Mouse (Mus musculus) adrenal gland, adult 8-10 months (tissue): ENCODE measurements around the gene Kctd13. TPM values are rescaled to one million over a fixed set of nuclear protein-coding genes. Genes with fewer than 3 reads are reported as not detected.
A peak's percentile ranks its signal among the peaks of the same experiment; 100 is the strongest.

Source experiments
- DNase-seq: peaks from one replicate; pipeline ENCODE4 v3.0.0; 2022
- total RNA-seq, 4 experiments: library from RNA; stranded (reverse); gene quantifications; 2 replicates each; pipeline ENCODE4 v1.2.4; 2022

Gene Kctd13
- total RNA-seq, 4 experiments from 2014 or later = 20.9 to 35.2 (median 33.6) TPM

DNA sequence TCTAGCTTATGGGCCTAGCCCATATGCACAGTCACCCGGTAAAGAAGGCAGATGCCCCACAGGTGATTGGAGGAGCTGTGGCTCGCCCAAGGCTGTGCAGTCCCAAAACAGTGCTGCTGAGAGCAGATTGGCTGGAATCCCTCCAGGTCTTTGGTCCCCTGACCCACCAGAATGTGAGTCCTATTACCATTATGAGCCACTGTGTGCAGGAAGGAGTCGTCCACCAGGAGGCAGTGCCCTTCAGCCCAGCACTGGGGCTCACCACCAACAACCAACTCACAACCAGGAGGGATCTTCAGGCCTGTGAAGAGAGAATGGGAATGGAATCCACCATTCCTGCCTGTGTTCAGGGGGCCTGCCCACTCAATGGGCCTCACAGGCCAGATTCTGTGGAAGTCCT, 17.9 kb downstream of the Kctd13 start:
- no peak for DNase-seq

DNA sequence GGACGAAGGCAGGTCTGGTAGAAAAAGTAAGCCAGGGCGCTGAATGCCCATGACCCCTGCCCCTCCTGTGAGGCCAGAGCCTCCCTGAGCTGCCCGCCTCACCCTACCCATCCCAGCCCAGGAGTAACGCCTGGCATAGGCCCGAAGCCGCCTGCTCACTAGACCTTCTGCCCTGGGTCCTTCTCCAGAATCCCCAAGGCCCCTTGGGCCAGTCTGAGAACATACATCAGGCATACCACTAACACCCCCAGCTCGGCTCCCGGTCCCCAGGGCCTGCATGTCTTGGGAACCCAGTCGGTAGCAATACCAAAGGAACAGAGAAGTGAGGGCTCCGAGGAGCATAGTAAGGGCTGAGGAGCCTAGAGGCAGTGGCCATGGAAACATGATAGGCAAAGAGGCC, 19.9 kb downstream of the Kctd13 start:
- no peak for DNase-seq

DNA sequence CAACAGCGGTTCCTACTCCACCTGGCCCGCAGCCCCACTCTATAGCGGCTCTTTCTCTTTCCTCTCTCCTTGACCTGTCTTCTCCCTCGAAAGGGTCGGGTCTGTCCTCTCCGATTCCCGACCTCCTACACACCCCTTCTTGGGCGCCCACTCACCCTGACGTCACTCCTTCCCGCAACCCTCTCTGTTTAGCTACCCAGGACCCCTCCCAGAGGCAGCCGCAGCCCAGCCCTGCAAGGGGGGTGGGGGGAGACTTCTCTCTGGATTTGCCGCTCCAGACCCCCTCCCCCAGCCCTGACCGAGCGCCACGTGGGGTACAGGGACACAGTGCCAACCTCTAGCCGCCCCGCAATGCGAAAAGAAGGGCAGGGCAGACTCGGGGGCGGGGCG, 20.7 kb downstream of the Kctd13 start, which contains the start of gene Asphd1:
TSS of gene Asphd1 (minus strand) at position 180 of the 390 bp plus-strand sequence.
- DNase-seq = no peak

DNA sequence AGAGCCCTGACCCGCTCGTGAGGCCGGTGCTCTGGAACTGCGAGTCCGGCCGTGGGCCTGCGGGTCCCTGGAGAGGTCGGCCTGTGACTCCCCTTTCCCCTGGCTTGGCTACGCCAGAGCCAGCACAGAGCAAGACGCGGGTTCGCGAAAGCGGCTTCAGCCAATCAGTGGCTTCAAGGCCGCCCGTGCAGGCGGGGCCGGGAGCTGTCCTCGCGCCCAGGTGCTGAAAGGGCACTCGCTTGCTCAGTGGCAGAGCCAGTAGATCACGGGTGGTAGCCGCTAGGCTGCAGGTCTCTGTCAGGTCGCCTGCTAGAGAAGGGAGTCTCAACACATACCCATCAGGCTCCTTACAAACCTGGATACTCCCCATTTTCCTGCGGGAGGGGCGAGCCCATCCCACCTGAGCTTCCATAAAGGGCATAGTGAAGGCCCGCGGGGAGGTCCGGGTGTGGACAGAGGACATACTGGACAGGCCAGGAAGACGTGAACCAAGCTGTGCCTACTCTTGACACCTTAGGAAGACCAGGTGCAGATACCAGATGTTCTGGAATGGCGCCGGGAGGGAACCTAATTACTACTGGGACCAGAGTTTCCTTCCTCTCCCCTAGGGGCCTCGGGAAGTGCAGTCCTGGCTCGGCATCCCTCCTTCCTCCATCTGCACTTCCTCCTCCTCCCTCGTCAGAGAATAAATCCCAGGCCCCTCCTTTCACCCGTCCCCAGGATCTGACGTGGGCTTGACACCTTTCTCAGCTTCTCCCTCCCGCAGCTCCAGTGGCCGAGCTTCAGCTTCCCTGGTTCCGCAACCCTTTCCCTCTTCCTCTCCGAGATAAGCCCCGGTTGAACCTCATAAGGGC, 21.3 kb downstream of the Kctd13 start, which contains the start of gene Sez6l2:
TSS of gene Sez6l2 (plus strand) at position 771 of the 854 bp plus-strand sequence.
- DNase-seq = peak; percentile 73

DNA sequence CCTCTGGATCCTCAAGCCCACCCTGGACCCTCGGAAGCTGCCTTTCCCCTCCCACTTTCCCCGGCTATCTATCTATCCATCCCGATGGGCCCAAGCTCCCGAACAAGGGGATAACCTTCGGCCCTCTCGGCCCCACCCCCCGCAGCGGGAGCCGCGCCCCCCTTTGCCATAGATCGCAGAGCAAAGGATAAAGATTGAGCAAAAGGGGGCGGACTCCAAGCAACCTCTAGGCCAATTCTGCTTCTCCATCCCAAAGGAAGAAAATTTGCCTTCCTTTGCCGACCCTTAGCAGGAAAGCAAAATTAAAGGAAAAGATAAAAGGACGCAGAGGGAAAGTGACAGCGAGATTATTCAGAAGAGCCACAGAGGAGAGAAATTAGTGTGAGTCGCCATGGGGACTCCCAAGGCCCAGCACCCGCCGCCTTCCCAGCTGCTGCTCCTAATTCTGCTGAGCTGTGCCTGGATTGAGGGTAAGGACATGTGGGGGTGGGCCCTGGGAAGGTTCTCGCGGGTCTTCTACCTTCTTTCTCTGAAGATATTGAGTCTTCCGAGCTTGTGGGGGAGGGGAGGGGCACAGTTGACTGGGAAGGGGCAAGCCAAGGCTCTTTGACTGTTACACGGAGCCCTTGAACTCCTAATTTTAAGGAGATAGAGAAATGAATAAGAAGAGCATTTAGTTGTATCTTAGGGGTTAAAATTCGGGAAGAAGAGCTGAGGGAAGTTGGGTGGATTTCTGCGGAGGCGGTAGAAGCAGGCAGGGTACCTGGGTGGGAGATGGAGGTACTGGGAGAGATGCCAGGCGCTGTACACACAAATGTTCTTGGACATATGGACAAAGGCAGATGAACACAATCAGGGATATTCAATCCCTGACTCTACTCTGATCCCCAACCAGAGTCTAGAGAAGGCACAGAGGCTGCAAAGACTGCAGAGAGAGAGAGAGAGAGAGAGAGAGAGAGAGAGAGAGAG, 22.3 kb downstream of the Kctd13 start:
- DNase-seq = no peak

DNA sequence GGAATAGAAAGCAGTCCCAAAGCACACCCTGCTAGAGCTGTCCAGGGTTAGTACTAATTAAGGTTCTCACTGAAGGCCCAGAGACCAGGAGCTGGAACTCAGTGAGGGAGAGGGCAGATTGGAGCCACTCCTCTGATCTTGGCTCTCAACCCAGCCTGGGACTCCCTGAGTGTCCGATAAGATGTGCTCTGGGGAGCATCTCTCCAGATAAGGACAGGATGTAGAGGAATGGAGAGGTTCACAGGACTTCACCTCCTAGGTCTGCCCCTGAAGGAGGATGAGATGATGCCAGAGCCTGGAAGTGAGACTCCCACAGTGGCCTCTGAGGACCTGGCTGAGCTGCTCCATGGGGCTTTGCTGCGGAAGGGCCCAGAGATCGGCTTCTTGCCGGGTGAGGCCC, 23.1 kb downstream of the Kctd13 start:
- no peak for DNase-seq

DNA sequence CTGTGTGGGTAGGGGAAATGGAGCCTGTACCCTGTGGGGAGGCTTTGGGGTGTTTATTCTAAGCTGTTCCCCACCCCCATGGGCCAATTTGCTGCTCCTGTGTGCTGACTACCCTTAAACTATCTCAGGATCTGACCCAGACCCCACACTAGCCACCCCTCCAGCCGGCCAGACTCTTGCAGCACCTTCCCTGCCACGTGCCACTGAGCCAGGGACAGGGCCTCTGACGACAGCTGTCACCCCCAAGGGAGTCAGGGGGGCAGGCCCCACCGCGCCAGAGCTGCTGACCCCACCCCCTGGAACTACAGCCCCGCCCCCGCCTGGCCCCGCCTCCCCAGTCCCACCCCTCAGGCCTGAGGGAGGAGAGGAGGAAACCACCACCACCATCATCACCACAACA, 24.0 kb downstream of the Kctd13 start:
- no peak for DNase-seq

DNA sequence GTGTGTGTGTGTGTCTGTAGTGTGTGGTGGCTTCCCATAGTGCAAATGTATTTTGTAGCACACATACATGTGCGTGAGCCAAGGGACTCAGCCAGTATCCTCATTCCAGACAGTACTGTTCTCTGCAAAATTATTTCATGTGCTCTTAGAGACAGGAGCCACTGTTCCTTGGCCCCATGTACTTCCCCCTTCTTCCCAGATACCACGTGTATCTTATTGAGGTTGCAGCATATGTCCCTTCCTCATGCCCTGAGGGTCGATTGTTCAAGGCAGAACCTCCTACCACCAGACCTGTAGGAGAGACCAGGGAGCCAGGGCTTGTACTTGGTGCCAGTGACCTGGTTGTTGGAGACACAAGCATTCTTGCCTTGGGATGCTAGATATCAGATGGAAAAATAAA, 26.4 kb downstream of the Kctd13 start:
- DNase-seq = no peak

DNA sequence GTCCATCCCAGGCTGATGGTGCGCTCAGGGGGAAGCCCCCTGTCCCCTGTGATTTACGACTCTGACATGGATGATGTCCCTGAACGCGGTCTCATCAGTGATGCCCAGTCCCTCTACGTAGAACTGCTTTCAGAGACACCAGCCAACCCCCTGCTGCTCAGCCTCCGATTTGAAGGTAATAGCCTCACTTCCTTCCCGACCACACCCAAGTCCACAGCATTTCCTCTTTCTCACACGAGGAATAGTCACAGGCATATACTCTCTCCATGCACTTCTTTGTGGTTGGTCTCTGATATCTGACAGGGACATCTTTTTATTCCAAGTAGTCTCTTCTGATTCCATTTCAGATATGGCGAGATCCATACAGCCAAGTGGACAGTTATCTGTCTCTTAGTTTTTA, 31.1 kb downstream of the Kctd13 start:
- DNase-seq = no peak

DNA sequence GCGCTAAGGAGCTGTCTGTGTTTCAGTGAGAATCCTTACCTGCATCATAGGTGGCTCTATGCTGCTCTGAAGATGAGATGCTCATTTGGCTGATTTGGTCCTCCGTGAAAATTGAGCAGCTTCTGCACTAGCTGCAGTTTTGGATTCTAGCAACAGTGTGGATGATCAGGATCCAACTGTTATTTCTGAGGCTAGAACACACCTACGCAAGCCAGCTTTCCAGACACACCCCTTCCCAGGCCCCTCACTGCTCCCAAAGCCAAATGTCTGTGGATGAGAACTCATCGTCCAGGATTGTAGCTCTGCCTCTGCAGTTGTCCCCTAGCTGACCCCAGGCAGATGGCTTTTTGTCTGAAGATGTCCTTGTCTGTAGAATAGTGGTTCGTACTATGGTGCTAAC, 32.4 kb downstream of the Kctd13 start:
- no peak for DNase-seq

DNA sequence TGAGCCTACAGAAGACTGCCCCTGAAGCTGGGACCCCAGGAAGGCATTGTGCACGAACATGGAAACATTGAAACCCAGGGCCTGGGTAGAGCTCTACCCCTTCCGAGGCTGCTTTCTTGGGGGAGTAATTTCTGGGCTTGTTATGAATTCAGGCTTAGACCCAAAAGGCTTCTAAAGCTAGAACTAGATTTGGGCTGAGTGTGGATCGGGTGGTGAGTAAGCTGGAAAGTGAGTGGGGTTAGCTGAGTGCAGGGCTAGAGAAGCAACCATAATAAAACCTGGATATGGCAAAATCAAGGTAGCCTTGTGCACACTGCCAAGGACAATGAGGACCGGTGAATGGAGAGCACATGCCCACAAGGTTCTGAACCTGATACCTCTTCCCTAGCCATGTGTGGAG, 33.3 kb downstream of the Kctd13 start:
- DNase-seq = no peak

DNA sequence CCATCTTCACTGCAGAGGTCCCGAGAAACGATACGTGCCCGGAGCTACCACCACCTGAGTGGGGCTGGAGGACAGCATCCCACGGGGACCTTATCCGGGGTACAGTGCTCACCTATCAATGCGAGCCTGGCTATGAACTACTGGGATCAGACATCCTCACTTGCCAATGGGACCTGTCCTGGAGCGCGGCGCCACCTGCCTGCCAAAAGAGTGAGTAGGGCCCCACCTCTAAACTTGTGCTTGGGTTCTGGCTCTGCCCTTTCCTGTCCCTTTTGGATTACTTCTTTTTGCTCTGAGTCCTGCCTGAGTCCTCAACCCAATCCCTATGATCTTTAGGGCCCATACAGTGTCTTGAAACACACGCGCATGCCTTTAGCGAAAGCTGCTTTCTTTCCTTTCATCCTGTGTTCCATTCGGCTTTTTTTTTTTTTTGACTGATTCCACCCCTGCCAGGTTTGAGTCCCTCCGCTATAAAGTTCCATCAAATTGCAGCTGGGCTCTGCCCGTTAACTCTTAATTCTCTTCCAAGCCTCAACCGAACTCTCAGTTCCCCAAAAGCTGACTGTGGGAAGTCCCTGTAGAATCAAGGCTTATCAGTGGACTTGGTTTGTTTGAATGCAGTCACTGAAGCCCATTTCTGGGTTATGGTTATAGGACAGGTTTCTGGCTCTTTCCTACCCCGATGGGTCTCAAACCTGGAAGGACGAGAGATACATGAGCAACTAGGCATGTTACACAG, 35.0 kb downstream of the Kctd13 start:
- DNase-seq = no peak

DNA sequence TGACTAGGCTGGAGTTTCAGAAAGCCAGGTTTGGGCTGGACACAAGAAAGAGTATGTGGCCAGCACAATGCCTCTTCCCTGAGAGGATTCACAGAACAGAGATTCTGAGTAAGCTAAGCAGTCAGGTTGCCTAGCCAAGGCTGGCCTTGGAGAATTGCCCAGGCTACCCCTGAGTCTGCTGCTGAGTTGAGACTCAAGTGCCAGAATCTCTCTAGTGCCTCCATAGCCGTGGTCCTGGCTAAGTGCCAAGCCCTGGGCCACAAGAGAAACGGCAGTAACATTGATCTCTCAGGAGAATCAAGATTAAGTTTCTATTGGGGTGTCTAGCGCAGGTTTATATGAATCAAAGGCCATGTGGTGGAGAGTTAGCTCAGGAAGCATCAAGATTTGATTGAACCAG, 36.9 kb downstream of the Kctd13 start:
- DNase-seq = no peak

DNA sequence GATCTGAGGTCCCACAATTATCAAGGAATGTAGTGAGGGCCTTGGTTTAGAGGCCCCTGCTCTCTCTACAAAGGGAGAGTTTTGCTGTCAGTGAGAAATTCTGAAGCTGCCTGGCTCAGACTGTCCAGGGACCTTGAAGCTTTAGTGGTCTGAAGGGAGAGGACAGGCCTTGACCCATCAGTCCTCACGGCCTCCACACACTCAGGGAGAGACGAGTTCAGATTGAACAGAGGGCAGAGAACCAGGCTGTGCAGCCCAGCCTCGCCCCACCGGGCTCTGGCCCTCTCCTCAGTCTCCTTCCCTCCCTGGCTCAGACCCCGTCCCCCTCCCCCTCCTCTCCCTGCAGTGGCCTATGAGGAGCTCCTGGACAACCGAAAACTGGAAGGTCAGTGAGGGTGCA, 38.7 kb downstream of the Kctd13 start:
- peak; percentile 60 for DNase-seq

DNA sequence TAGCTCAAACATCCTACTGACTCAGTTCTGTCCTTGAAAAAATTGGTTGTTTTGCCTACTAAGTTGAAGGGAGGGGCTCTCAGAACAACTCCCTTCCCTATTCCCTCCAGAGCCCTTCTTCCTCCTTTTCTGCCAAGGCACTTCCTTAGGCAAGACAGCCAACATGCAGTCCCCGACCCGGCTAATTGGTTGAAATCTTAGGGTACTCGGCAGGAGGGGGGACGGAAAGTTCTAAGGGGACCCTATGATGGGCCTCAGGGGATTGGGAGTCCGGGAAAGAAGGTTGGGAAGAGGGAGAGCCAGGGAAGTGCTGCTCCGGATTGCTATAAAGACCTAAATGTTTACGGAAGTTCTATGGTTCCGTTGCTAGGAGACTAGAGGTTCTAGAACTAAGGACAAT, 46.8 kb downstream of the Kctd13 start:
- DNase-seq = no peak

DNA sequence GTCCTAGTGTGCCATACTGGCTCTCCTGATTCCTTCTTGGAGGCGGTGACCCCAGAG, 47.0 kb downstream of the Kctd13 start, which contains the start of gene Cdipt:
TSS of gene Cdipt (plus strand) at position 22 of the 57 bp plus-strand sequence.
- no peak for DNase-seq

DNA sequence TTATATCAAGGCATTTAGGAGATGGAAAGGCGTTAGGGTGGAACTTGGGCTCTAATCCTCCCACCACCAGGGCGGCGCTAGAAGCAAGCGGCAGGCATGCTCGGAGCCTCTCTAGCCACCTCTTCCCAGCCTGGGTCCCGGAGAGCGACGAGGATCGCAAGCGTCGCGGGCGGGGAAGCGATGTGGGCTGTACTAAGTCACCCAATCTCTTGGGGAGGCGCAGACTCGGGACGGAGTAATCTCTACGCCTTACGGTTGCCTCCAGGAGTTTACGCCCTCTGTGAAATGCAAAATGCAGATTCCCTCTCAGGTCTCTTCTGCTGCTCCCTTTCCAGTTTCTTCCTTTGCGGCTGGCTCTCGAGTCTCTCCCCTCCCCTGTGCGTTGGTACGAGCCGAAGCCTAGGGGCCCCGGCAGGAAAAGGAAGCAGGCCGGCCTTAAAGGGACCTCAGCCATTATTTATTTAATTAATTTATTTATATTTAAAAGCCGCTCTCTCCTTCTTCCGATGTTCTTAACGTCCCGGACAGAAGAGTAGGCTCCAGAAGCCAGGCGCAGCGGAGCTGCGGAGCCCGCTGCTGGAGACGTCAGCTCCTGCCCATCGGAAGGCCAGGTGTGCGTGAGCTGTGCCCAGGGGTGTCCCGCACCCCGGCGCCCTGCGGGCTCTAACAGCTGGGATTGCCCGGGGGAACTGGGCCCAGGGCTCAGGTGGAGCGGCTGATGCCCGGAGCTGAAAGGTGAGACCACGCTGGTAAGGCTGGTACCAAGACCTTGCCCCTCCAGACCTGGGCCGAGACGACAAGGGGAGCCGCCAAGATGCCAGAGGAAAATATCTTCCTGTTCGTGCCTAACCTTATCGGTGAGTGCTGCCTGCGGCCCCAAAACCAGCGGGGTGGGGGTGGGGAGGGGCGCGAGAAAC, 47.5 kb downstream of the Kctd13 start, which contains the start of gene Cdiptos:
TSS of gene Cdiptos (minus strand) at position 149 of the 917 bp plus-strand sequence.
- peak; percentile 93 for DNase-seq

DNA sequence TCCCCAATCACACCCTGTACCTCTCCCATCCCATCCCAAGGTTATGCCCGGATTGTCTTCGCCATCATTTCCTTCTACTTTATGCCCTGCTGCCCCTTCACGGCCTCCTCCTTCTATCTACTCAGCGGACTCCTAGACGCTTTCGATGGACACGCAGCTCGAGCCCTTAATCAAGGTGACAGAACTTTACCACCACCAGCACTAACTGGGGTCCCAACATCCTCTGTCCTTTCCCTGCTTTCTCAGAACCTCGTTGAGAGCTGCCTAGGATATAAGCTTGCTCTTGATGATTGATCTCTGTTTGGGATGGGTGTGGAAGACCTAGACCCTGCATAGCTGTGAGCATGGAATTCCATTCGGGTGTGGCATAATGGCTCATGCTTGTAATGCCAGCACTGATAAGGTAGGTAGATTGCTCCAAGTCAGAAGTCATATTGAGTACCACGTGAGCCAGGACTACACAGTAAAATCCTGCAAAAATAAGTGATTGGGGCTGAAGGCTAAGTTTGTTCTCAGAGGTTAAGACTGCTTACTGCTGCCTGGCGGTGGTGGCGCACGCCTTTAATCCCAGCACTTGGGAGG, 48.3 kb downstream of the Kctd13 start:
- DNase-seq = no peak

DNA sequence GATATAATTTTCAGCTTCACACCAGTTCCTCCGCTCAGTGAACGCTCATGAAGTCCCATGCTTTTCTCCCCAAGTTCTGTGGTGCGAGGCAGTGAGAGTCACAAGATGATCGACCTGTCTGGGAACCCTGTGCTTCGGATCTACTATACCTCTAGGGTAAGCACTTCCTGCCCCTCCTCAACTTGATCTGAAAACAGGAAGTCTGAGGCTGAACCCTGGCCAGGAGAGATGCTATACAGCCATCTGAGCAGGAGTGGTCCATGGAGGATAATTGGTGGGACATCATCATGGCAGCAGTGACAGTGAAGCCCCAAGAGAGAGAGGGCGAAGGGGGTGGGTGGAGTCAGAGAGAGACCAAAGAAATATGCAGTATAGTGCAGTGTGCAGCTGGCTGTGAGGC, 50.2 kb downstream of the Kctd13 start:
- no peak for DNase-seq

DNA sequence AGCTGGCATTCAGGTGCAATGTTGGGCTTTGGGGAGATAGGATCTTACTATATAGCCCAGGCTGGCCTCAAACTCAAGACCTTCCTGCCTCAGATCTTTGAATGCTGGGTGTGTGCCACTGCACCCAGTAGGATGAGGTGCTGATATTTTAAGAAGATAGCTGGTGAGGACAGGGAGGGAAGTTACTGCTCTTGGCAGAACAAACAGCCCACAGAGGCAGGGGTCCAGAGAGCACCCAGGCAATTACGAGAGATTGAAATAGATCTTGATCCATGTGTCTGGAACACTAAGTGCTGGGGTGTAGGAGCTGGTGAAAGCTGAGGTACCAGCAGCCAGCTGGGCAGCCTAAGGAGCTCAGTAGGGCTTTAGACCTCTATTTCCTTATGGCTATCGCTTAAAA, 52.9 kb downstream of the Kctd13 start:
- DNase-seq = no peak

DNA sequence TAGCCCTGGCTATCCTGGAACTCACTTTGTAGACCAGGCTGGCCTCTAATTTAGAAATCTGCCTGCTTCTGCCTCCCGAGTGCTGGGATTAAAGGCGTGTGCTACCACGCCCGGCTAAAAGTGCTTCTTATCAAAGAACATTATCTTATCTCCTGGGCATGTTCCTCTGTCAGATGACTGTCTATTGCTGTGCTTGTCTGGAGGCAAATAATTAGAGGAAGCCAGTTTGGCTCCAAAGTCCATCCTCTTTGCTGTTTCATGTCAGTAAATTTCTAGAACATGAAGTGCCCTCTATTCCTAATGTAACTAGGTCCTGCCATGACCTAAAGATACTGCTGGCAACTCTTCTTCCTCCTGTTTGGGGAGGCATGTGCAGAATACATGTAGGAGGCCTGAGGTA, 53.4 kb downstream of the Kctd13 start:
- no peak for DNase-seq

DNA sequence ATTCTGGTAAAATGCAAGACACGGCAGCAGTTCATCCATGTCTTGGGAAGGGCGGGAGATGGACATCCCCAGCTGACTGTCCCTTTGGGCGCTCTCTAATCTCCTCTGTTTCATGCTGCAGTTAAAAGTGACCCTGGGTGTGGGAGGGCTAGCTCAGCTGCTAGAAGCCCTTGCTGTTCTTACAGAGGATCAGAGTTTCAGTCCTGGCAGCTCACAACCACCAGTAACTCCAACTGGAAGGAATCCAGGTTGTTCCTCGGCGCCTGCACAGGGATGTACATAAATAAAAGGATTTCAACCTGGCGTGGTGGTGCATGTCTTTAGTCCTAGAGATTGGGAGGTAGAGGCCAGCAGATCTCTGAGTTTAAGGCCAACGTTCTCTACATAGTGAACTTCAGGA, 54.4 kb downstream of the Kctd13 start:
- DNase-seq = no peak
